Mouse (Mus musculus): ENCODE results near the gene Lpar1. TPM values are rescaled to one million over a fixed set of nuclear protein-coding genes. Genes with fewer than 3 reads are reported as not detected.

Gene Lpar1
- total RNA-seq (2023), result not detected

GRCm38 (mm10) chr4:58553631-58554358 lies at the start of gene Lpar1:
Gene Lpar1, minus strand, starts transcription at chr4:58553898.

Other genes starting within 250 kb of the Lpar1 start
- gene Olfr267, start 233.8 kb upstream of the Lpar1 start, total RNA-seq (2023), result under 1 TPM in 1 of 2 experiments, not detected in 1; 0.41 TPM

All from T-cell, adult 66 days (primary cell).